Mouse (Mus musculus) cortical plate, adult 2 months (tissue): ENCODE measurements at regions not wholly inside any gene's neighbourhood (a gene's known extent, or its start where the extent isn't known, plus 50 kb on each side); places are given as distances from the start of the nearest gene placed in this dataset.

ENCODE experiments used
- CTCF ChIP-seq: fragments of 200-500 bp; IDR thresholded peaks from 2 replicates; pipeline ENCODE4 v1.5.1; 2011; ENCODE audit warnings: mild to moderate bottlenecking, control low read depth, low read length; ENCODE audit not compliant: insufficient read depth; ENCODE audit errors: extremely low read depth
- POLR2A ChIP-seq: fragments of 200-500 bp; IDR thresholded peaks from 2 replicates; pipeline ENCODE4 v1.6.1; 2011; ENCODE audit warnings: mild to moderate bottlenecking, low read length, control low read depth; ENCODE audit not compliant: insufficient read depth; ENCODE audit errors: extremely low read depth

GRCm38 (mm10) chr15:37102035-37102555, 94.5 kb upstream of the Zfp706 start:
- TF ChIP-seq POLR2A, result no peak
- peak; percentile 57 for TF ChIP-seq CTCF
